Mouse (Mus musculus) midbrain, postnatal 0 days (tissue): ENCODE measurements around the gene Ptpro. TPM values are rescaled to one million over a fixed set of nuclear protein-coding genes. Genes with fewer than 3 reads are reported as not detected.

Source experiments
- ATAC-seq: fragments of 200-750 bp; cut with Nextera tagmentation; 2 replicates; pipeline ENCODE4 v1.8.0; 2017; ENCODE audit warnings: moderate number of reproducible peaks, mild to moderate bottlenecking, moderate TSS enrichment, moderate library complexity; ENCODE audit not compliant: low FRiP score
- DNase-seq: peaks from one replicate; pipeline ENCODE4 v3.0.0-alpha.2; 2015; ENCODE audit warnings: low spot score
- H3K27ac ChIP-seq: fragments of 300-500 bp; sonication (generic); 2 replicates; pipeline ENCODE4 v1.5.1; 2014; ENCODE audit warnings: low read depth, mild to moderate bottlenecking, low read length, mixed read lengths
- H3K27me3 ChIP-seq: fragments of 300-500 bp; sonication (generic); 2 replicates; pipeline ENCODE4 v1.6.1; 2014; ENCODE audit warnings: low read length, control low read depth, mixed read lengths; ENCODE audit not compliant: insufficient read depth
- H3K36me3 ChIP-seq: fragments of 300-500 bp; sonication (generic); 2 replicates; pipeline ENCODE4 v1.6.1; 2014; ENCODE audit warnings: low read length, control low read depth, mixed read lengths; ENCODE audit not compliant: insufficient read depth
- H3K4me1 ChIP-seq: fragments of 300-500 bp; sonication (generic); 2 replicates; pipeline ENCODE4 v1.6.1; 2014; ENCODE audit warnings: mild to moderate bottlenecking, control low read depth, antibody characterized with exemption, low read length, mixed read lengths; ENCODE audit not compliant: insufficient read depth
- H3K4me2 ChIP-seq: fragments of 300-500 bp; sonication (generic); 2 replicates; pipeline ENCODE4 v1.6.1; 2014; ENCODE audit warnings: low read depth, mild to moderate bottlenecking, low read length, mixed read lengths; ENCODE audit not compliant: poor library complexity, severe bottlenecking
- H3K4me3 ChIP-seq: fragments of 300-500 bp; sonication (generic); 2 replicates; pipeline ENCODE4 v1.5.1; 2014; ENCODE audit warnings: low read depth, mild to moderate bottlenecking, low read length, moderate library complexity
- H3K9ac ChIP-seq: fragments of 300-500 bp; sonication (generic); replicated peaks from 2 replicates; pipeline ENCODE4 v1.6.1; 2014; ENCODE audit warnings: mild to moderate bottlenecking, low read length, moderate library complexity, mixed read lengths; ENCODE audit not compliant: poor library complexity, severe bottlenecking
- H3K9me3 ChIP-seq: fragments of 300-500 bp; sonication (generic); 2 replicates; pipeline ENCODE4 v1.6.1; 2016; ENCODE audit warnings: low read length, control low read depth
- CTCF ChIP-seq: IDR thresholded peaks from 2 replicates; pipeline ENCODE4 v1.5.1; 2016; ENCODE audit warnings: antibody characterized with exemption, mild to moderate bottlenecking
- WGBS: fragments of 180-500 bp; shearing (Covaris S2); extraction: QIAGEN DNeasy Blood & Tissue Kit; methylation state at CpG from one replicate; pipeline ENCODE4 v1.1.7; 2014; 5-methylcytosine and 5-hydroxymethylcytosine counted together
- polyA plus RNA-seq: library from polyadenylated mRNA; unstranded; fragments of >200 nt; fragmentation: Nextera tagmentation; extraction: Ambion mirVana; gene quantifications from 2 replicates; pipeline ENCODE4 v1.2.1, GENCODE M21; 2015
- total RNA-seq: library from RNA; depleted of rRNA; stranded (reverse); fragments of >200 nt; gene quantifications from 2 replicates; pipeline ENCODE4 v1.2.3, GENCODE M21; 2014

Ptpro gene
- total and polyA plus RNA-seq, 2 experiments from 2014 or later, result 58.7 to 122 TPM

DNA sequence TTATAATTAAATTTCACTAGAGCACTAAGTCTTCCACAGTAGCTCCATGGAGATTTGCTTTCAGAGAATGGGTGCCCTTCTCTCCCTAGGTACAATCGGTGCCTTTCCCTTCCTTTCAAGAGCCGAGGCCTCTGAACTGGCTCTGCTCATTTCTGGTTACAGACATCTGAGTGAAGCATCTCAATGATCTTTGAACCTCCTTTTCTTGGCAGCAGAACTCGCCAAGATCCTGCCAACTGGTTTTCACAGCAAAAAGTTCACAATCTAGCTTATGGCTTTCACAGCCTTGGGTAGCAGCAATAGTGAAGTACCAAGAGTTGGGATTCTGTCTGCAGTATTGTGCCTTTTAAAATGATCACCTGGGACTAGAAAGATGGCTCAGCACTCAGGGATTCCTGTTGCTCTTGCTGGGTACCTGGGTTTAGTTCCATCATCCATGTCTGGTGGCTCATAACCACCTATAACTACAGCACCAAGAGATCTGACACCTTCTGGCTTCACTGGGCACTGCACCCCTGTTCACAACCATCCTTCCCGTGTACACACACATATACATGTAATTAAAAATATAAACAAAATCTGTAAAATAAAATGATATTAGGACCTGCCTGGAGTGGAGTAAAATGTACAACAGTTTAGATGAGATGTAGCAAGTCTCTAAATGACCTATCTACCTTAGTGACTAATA, 144.1 kb downstream of the Ptpro start:
- Histone ChIP-seq H3K27ac (no peak overlapping the region), H3K27me3 (no peaks in the 10 kb centered on the region), H3K9me3 (no peaks in the 10 kb centered on the region), H3K4me2 (no peak overlapping the region), H3K4me3 (no peak overlapping the region), H3K9ac (no peak overlapping the region), H3K36me3 (no peaks in the 10 kb centered on the region; the same call in 1 of the 2 replicates), H3K4me1 (no peaks in the 10 kb centered on the region)
- WGBS, result 78% methylated on average over 4 of the region's 4 CpGs
- peak; percentile 71 for TF ChIP-seq CTCF
- ATAC-seq (no peak), DNase-seq (peak; percentile 24)

- WGBS, result 82% methylated on average over 2 of the region's 2 CpGs
- no peak for ATAC-seq
- DNase-seq, result peak; percentile 68
Measured at GRCm38 (mm10) chr6:137397358-137397757, 145.2 kb downstream of the Ptpro start.

DNA sequence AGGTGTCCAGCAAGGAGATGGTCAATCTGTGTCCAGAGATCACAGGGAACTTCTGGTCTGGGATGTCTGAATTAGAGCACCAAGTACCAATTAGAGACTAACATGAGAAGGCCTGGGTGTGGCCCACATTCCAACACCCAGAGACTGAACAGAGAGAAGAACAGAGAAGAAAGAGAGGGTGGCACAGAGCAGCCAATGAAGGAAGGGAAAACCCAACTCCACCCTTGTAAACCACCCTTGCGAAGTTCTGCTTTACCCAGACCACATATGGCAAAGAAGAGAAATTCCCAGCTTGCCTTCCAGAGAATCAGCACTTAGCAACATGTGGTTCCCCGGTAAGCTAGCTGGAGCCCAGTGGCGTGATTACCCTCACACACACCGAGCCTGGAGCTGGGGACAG, 152.1 kb downstream of the Ptpro start:
- Histone ChIP-seq H3K36me3 (peaks cover 9% of the 10 kb centered on the region; the same call in 1 of the 2 replicates), H3K27ac (no peak overlapping the region), H3K9me3 (no peaks in the 10 kb centered on the region), H3K4me1 (no peaks in the 10 kb centered on the region), H3K9ac (no peak overlapping the region), H3K4me2 (no peak overlapping the region), H3K27me3 (no peaks in the 10 kb centered on the region), H3K4me3 (no peak overlapping the region)
- 90% methylated on average over 4 of the region's 4 CpGs for WGBS
- no peak for DNase-seq
- ATAC-seq, result no peak
- no peak for TF ChIP-seq CTCF

More at GRCm38 (mm10) chr6:137397358-137397757, 145.2 kb downstream of the Ptpro start:
- peaks cover 1% of the 10 kb centered on the region for H3K36me3 ChIP-seq
- H3K4me3 ChIP-seq, result no peak overlapping the region
- no peaks in the 10 kb centered on the region for H3K27me3 ChIP-seq
- no peak overlapping the region for H3K4me2 ChIP-seq
- TF ChIP-seq CTCF, result peak; percentile 59
- no peak overlapping the region for H3K9ac ChIP-seq
- H3K27ac ChIP-seq, result no peak overlapping the region
- no peaks in the 10 kb centered on the region for H3K4me1 ChIP-seq
- no peaks in the 10 kb centered on the region for H3K9me3 ChIP-seq

DNA sequence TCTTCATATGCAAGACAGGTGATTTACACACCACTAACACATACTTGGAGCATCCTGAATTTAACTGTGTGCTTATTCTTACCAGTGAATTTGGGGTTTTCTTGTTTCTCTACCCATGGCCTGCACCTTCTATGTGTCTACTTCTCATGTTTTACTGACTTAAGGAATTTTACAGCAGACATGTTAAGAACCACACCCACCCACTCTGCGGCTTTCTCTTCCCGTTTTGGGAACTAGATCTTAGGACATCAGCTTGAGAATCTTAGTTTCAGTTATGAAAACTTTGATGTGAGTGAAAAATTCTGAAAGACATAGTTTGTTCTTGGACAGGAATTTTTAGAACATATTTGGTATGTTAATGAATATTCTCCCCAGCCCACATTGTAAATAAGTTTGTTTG, 153.6 kb downstream of the Ptpro start:
- TF ChIP-seq CTCF, result no peak

DNA sequence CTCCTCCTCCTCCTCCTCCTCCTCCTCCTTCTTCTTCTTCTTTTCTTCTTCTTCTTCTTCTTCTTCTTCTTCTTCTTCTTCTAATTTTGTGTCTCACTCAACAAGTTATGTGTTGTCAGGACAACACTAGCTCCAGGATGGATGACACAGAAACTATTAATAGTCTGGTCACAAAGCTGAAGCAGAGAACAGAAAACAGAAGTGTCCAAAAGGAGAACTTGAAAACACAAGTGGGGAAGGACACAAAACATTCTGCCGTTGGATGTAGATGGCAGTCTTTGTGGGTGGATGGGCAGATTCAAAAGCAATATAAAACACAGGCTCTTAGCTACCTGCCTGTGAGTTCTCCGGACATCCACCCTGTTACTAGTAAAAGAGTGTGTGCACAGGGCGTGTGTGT, 158.4 kb downstream of the Ptpro start:
- H3K4me2 ChIP-seq, result no peak overlapping the region
- no peaks in the 10 kb centered on the region for H3K36me3 ChIP-seq
- H3K27ac ChIP-seq, result no peak overlapping the region
- ATAC-seq (no peak), DNase-seq (peak; percentile 22)
- H3K27me3 ChIP-seq, result no peaks in the 10 kb centered on the region
- H3K4me1 ChIP-seq, result 0 out of 2 replicates have a peak, but pooled peaks cover 3% of the 10 kb centered on the region
- no peak for TF ChIP-seq CTCF
- no peaks in the 10 kb centered on the region for H3K9me3 ChIP-seq
- H3K9ac ChIP-seq, result no peak overlapping the region
- 44% methylated on average over 3 of the region's 3 CpGs for WGBS
- H3K4me3 ChIP-seq, result no peak overlapping the region

More for the DNA sequence above, 153.6 kb downstream of the Ptpro start:
- Histone ChIP-seq H3K27me3 (no peaks in the 10 kb centered on the region), H3K4me1 (no peaks in the 10 kb centered on the region), H3K36me3 (peaks cover 9% of the 10 kb centered on the region; the same call in 1 of the 2 replicates), H3K4me2 (no peak overlapping the region), H3K9ac (no peak overlapping the region), H3K27ac (no peak overlapping the region), H3K9me3 (no peaks in the 10 kb centered on the region), H3K4me3 (no peak overlapping the region)
- DNase-seq, result no peak
- 89% methylated on average over 2 of the region's 2 CpGs for WGBS
- ATAC-seq, result no peak

GRCm38 (mm10) chr6:137411901-137412378, 159.8 kb downstream of the Ptpro start:
- H3K4me3 ChIP-seq, result no peak overlapping the region

More at GRCm38 (mm10) chr6:137411901-137412378, 159.8 kb downstream of the Ptpro start:
- H3K9ac ChIP-seq, result no peak overlapping the region
- WGBS, result 15% methylated on average over 2 of the region's 2 CpGs
- TF ChIP-seq CTCF, result peak; percentile 62
- H3K36me3 ChIP-seq, result no peaks in the 10 kb centered on the region
- H3K27me3 ChIP-seq, result no peaks in the 10 kb centered on the region
- no peaks in the 10 kb centered on the region for H3K9me3 ChIP-seq
- no peak overlapping the region for H3K4me2 ChIP-seq
- peak overlapping the region; percentile 65 for H3K27ac ChIP-seq
- DNase-seq (peak; percentile 66), ATAC-seq (peak; percentile 69)
- H3K4me1 ChIP-seq, result 0 out of 2 replicates have a peak, but pooled peaks cover 3% of the 10 kb centered on the region
